Mouse (Mus musculus) liver, embryonic 15.5 days (tissue): ENCODE measurements around the gene Ptgdr2. TPM values are rescaled to one million over a fixed set of nuclear protein-coding genes. Genes with fewer than 3 reads are reported as not detected.

Source experiments
- ATAC-seq: fragments of 200-750 bp; cut with Nextera tagmentation; 2 replicates; pipeline ENCODE4 v1.8.0; 2017; ENCODE audit warnings: moderate number of reproducible peaks, mild to moderate bottlenecking, moderate library complexity; ENCODE audit not compliant: insufficient read depth
- H3K27ac ChIP-seq: fragments of 300-500 bp; sonication (generic); replicated peaks from 2 replicates; pipeline ENCODE4 v1.5.1; 2015; ENCODE audit warnings: mild to moderate bottlenecking, inconsistent platforms
- H3K27me3 ChIP-seq: fragments of 300-500 bp; sonication (generic); 2 replicates; pipeline ENCODE4 v1.6.1; 2015; ENCODE audit warnings: mild to moderate bottlenecking, inconsistent platforms
- H3K36me3 ChIP-seq: fragments of 300-500 bp; sonication (generic); replicated peaks from 2 replicates; pipeline ENCODE4 v1.6.1; 2015; ENCODE audit warnings: moderate library complexity, mild to moderate bottlenecking, inconsistent platforms
- H3K4me1 ChIP-seq: fragments of 300-500 bp; sonication (generic); replicated peaks from 2 replicates; pipeline ENCODE4 v1.6.1; 2015; ENCODE audit warnings: inconsistent platforms
- H3K4me2 ChIP-seq: fragments of 300-500 bp; sonication (generic); 2 replicates; pipeline ENCODE4 v1.6.1; 2015; ENCODE audit warnings: moderate library complexity, mild to moderate bottlenecking, inconsistent platforms
- H3K4me3 ChIP-seq: fragments of 300-500 bp; sonication (generic); replicated peaks from 2 replicates; pipeline ENCODE4 v1.5.1; 2015; ENCODE audit warnings: mild to moderate bottlenecking, inconsistent platforms
- H3K9ac ChIP-seq: fragments of 300-500 bp; sonication (generic); 2 replicates; pipeline ENCODE4 v1.6.1; 2015; ENCODE audit warnings: moderate library complexity, mild to moderate bottlenecking, inconsistent platforms
- H3K9me3 ChIP-seq: fragments of 300-500 bp; sonication (generic); replicated peaks from 2 replicates; pipeline ENCODE4 v1.6.1; 2016; ENCODE audit warnings: inconsistent platforms
- WGBS: fragments of 180-500 bp; shearing (Covaris S2); methylation state at CpG from one replicate; pipeline ENCODE4 v1.1.7; 2015; ENCODE audit warnings: mixed read lengths; ENCODE audit not compliant: insufficient replicate concordance; 5-methylcytosine and 5-hydroxymethylcytosine counted together
- polyA plus RNA-seq: library from polyadenylated mRNA; unstranded; fragments of >200 nt; fragmentation: Nextera tagmentation; extraction: Ambion mirVana; gene quantifications from 2 replicates; pipeline ENCODE4 v1.2.1, GENCODE M21; 2015

Gene Ptgdr2
- polyA plus RNA-seq = not detected in 2 replicates

- Histone ChIP-seq H3K9me3 (no peaks in the 10 kb centered on the region), H3K27ac (no peak within 1 kb of the TSS), H3K4me1 (peaks cover 36% of the 10 kb centered on the region), H3K27me3 (no peaks in the 10 kb centered on the region), H3K36me3 (peaks cover 6% of the 10 kb centered on the region; the same call in 1 of the 2 replicates), H3K4me2 (no peak within 1 kb of the TSS; the same call in 1 of the 2 replicates), H3K9ac (no peak within 1 kb of the TSS), H3K4me3 (no peak within 1 kb of the TSS)
- WGBS = 14% methylated on average over 5 of the region's 5 CpGs
- peak; percentile 68 for ATAC-seq
Observed at GRCm38 (mm10) chr19:10937110-10937563, at the start of gene Ptgdr2. Gene Ptgdr2 (plus strand): TSS chr19:10937160.

- Histone ChIP-seq H3K9ac (no peak overlapping the region), H3K27ac (no peak overlapping the region), H3K36me3 (no peaks in the 10 kb centered on the region), H3K9me3 (no peaks in the 10 kb centered on the region), H3K4me1 (peaks cover 27% of the 10 kb centered on the region), H3K4me3 (no peak overlapping the region), H3K27me3 (no peaks in the 10 kb centered on the region), H3K4me2 (no peak overlapping the region)
- no peak for ATAC-seq
- 60% methylated on average over 3 of the region's 3 CpGs for WGBS
Observed at GRCm38 (mm10) chr19:10892201-10892600, 44.8 kb upstream of the Ptgdr2 start.

DNA sequence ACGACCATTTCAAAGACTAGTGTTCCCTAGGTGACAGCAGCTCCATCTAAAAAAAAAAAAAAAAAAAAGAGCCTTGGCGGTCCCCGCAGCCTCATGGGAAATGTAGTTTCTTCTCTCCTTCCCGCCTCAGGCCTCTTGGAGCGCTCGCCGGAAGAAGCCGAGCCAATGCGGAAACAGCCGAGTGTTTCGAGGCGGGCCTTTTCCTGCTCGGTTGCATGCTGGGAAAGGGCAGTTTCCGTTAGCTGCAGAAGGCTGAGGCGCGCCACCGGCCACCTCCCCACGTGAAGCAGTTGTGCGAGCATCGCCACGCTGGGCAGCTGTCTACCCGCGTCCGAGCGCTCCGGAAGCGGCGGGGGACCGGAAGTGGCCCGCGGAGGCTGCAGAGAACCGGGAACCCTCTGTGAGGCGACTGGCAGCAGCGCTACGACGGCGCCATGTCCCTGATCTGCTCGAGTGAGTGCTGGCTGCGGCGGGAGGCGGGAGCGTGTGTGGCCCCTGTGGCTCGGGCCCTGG is 41.9 kb upstream of the Ptgdr2 start, which contains the start of gene Prpf19:
Gene Prpf19 (plus strand): TSS at position 216 of the 513 bp plus-strand sequence.
- peak within 1 kb of the TSS; percentile 80 for H3K27ac ChIP-seq
- H3K9ac ChIP-seq = peak within 1 kb of the TSS; percentile 73
- H3K4me1 ChIP-seq = peaks cover 30% of the 10 kb centered on the region
- H3K27me3 ChIP-seq = no peaks in the 10 kb centered on the region
- no peaks in the 10 kb centered on the region for H3K9me3 ChIP-seq
- WGBS = 0% methylated on average over 43 of the region's 43 CpGs
- ATAC-seq = peak; percentile 94
- H3K36me3 ChIP-seq = peaks cover 26% of the 10 kb centered on the region
- peak within 1 kb of the TSS; percentile 92 for H3K4me2 ChIP-seq
- H3K4me3 ChIP-seq = peak within 1 kb of the TSS; percentile 76

DNA sequence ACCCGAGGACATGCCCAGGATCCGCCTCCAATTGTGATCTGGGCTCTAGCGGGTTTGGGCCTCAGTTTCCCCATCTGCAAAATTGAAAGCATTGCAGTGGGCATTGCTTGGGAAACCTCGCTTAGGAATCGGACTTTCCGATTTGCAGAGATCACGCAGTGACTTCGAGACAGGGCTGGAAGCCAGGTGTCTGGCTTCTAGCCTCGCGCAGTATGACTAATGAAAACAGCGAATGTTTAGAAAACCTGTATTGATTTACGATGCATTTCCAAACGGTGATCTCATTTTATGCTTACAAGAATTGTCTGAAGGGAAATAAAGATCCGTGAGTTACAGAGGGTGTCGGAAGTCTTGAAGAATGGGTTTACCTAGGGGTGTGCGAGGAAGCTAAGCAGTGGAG is 41.3 kb upstream of the Ptgdr2 start:
- Histone ChIP-seq H3K4me2 (peak overlapping the region; percentile 92), H3K36me3 (peaks cover 33% of the 10 kb centered on the region), H3K9me3 (no peaks in the 10 kb centered on the region), H3K27ac (peak overlapping the region; percentile 80), H3K9ac (peak overlapping the region; percentile 73), H3K4me1 (peaks cover 30% of the 10 kb centered on the region), H3K4me3 (peak overlapping the region; percentile 76), H3K27me3 (no peaks in the 10 kb centered on the region)
- ATAC-seq = no peak
- WGBS = under 1% methylated on average over 16 of the region's 16 CpGs

GRCm38 (mm10) chr19:10896849-10897248 is 40.1 kb upstream of the Ptgdr2 start:
- peaks cover 30% of the 10 kb centered on the region for H3K4me1 ChIP-seq
- no peak overlapping the region; the same call in 1 of the 2 replicates for H3K27ac ChIP-seq
- no peaks in the 10 kb centered on the region for H3K9me3 ChIP-seq
- WGBS = 57% methylated on average over 7 of the region's 7 CpGs
- H3K27me3 ChIP-seq = no peaks in the 10 kb centered on the region
- peak overlapping the region; percentile 92 for H3K4me2 ChIP-seq
- H3K9ac ChIP-seq = peak overlapping the region; percentile 73
- peak overlapping the region; percentile 76 for H3K4me3 ChIP-seq
- ATAC-seq = no peak
- peaks cover 44% of the 10 kb centered on the region for H3K36me3 ChIP-seq

DNA sequence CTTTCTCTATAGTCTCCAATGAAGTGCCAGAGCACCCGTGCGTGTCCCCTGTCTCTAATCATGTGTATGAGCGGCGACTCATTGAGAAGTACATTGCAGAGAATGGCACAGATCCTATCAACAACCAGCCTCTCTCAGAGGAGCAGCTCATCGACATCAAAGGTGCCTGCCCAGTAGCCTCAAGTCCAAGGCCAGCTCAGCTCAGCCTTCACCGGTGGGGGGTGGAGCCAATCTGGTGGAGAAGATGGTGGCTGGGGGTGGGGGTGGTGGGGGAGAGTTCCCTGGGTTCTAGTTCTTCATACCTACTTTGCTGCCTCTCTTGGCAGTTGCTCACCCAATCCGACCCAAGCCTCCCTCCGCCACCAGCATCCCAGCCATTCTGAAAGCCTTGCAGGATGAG is 39.5 kb upstream of the Ptgdr2 start:
- Histone ChIP-seq H3K9ac (no peak overlapping the region), H3K4me1 (peaks cover 30% of the 10 kb centered on the region), H3K36me3 (peaks cover 50% of the 10 kb centered on the region), H3K27ac (no peak overlapping the region), H3K9me3 (no peaks in the 10 kb centered on the region), H3K27me3 (no peaks in the 10 kb centered on the region), H3K4me3 (no peak overlapping the region), H3K4me2 (no peak overlapping the region)
- ATAC-seq = no peak
- 71% methylated on average over 8 of the region's 8 CpGs for WGBS

DNA sequence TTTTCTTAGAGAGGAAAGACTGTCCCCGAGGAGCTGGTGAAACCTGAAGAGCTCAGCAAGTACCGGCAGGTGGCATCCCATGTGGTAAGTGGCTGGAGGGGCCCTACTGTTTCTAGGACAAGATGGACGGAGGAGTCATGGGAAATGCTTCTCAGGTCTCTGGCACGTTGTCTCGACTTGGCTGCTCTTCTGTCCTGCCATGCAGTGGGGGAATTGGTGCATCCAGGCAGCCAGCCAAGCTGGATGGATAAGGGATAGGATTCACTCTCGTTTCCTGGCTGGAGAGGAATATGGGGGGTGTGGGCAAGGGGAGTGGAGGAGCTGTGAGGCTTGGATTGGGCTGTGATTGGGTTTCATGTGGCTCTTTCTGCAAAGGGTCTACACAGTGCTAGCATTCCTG is 36.6 kb upstream of the Ptgdr2 start:
- Histone ChIP-seq H3K4me1 (peaks cover 26% of the 10 kb centered on the region), H3K36me3 (peaks cover 79% of the 10 kb centered on the region), H3K9ac (no peak overlapping the region), H3K4me2 (no peak overlapping the region), H3K27me3 (no peaks in the 10 kb centered on the region), H3K9me3 (no peaks in the 10 kb centered on the region), H3K27ac (no peak overlapping the region), H3K4me3 (no peak overlapping the region)
- 75% methylated on average over 6 of the region's 6 CpGs for WGBS
- no peak for ATAC-seq

- Histone ChIP-seq H3K27me3 (no peaks in the 10 kb centered on the region), H3K4me3 (no peak overlapping the region), H3K27ac (no peak overlapping the region), H3K4me1 (peaks cover 19% of the 10 kb centered on the region), H3K4me2 (no peak overlapping the region), H3K9me3 (no peaks in the 10 kb centered on the region), H3K36me3 (peaks cover 86% of the 10 kb centered on the region), H3K9ac (no peak overlapping the region)
- WGBS = 75% methylated on average over 5 of the region's 5 CpGs
- ATAC-seq = no peak
Observed at GRCm38 (mm10) chr19:10901046-10901445, 35.9 kb upstream of the Ptgdr2 start.

DNA sequence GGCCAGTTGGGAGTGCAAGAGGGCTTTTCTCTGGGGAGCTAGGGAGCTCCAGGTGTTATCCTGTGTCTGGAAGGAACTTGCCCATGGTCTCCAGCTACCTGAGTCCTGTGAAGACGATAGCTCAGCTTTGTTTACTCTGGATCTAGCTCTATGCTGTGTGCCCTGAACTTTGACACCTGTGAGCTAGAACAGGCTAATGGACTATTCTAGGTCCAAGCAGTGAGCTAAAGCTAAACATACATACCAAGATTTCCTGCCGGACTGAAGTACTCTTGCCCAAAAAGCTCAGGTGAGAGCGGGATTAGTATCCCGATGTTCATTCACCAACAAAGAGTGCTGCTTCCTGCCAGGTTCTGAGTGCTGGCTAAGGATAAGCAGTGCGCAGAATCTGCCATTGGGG is 32.4 kb upstream of the Ptgdr2 start:
- peaks cover 78% of the 10 kb centered on the region for H3K36me3 ChIP-seq
- peaks cover 4% of the 10 kb centered on the region; the same call in 1 of the 2 replicates for H3K4me1 ChIP-seq
- WGBS = 85% methylated on average over 5 of the region's 5 CpGs
- no peak overlapping the region for H3K27ac ChIP-seq
- H3K4me2 ChIP-seq = no peak overlapping the region
- no peaks in the 10 kb centered on the region for H3K27me3 ChIP-seq
- ATAC-seq = no peak
- H3K9ac ChIP-seq = no peak overlapping the region
- H3K4me3 ChIP-seq = no peak overlapping the region
- H3K9me3 ChIP-seq = no peaks in the 10 kb centered on the region

DNA sequence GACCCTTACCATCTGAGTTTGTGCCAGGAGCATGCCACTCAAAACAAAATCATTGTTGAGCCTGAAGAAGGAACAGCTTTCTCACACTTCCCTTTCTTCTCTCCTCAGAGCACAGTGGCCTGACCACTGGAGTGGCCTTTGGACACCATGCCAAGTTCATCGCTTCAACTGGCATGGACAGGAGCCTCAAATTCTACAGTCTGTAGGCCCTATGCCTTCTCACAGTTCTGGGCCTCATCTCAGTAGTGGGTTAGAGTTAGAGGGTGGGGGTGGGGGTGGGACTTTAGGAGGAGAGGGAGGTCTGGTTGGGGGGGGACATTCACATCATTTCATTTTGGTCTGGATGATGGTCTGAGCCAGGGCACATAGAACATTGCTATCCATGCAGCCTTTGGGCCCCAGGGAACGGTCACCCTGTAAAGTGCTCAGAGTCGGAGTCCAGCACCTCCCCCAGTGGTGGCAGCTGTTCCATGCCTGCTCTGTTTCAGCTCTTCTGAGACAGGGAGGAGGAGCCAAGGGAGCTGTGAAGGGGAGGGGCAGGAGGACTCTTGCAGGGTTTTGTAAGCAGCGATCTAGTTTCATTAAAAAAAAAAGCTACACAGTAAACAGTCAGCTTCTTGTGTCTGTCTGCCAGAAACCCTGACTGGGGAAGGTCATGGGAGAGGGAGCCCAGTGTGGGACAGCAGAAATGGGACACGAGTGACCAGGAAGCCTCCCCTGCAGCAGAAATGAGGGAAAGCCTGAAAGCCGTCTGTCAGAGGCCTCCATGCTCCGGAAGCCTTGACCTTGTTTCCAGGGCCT is 31.8 kb upstream of the Ptgdr2 start:
- no peaks in the 10 kb centered on the region for H3K9me3 ChIP-seq
- H3K27ac ChIP-seq = no peak overlapping the region
- WGBS = 69% methylated on average over 7 of the region's 7 CpGs
- no peak overlapping the region for H3K4me2 ChIP-seq
- H3K4me3 ChIP-seq = no peak overlapping the region
- no peak overlapping the region for H3K9ac ChIP-seq
- no peaks in the 10 kb centered on the region for H3K27me3 ChIP-seq
- peaks cover 4% of the 10 kb centered on the region; the same call in 1 of the 2 replicates for H3K4me1 ChIP-seq
- peaks cover 72% of the 10 kb centered on the region for H3K36me3 ChIP-seq
- ATAC-seq = no peak

GRCm38 (mm10) chr19:10905728-10906000 is 31.3 kb upstream of the Ptgdr2 start:
- Histone ChIP-seq H3K9me3 (no peaks in the 10 kb centered on the region), H3K27me3 (no peaks in the 10 kb centered on the region), H3K4me3 (no peak overlapping the region), H3K27ac (no peak overlapping the region), H3K9ac (no peak overlapping the region), H3K36me3 (peaks cover 66% of the 10 kb centered on the region), H3K4me1 (peaks cover 4% of the 10 kb centered on the region; the same call in 1 of the 2 replicates), H3K4me2 (no peak overlapping the region)
- ATAC-seq = no peak
- WGBS = 71% methylated on average over 5 of the region's 5 CpGs
